Mouse (Mus musculus) lung, adult 2 months (tissue): ENCODE measurements around the gene Trim56. TPM values are rescaled to one million over a fixed set of nuclear protein-coding genes. Genes with fewer than 3 reads are reported as not detected.

Experiments used
- DNase-seq: peaks from one replicate; pipeline ENCODE4 v3.0.0; 2022
- H3K4me1 ChIP-seq: fragments of 200-500 bp; 2 replicates; pipeline ENCODE4 v1.6.1; 2011; ENCODE audit warnings: low read length; ENCODE audit not compliant: control insufficient read depth, insufficient read depth
- H3K4me3 ChIP-seq: fragments of 200-500 bp; replicated peaks from 2 replicates; pipeline ENCODE3; 2011; ENCODE audit warnings: low read depth, mild to moderate bottlenecking, control low read depth, low read length; ENCODE audit errors: extremely low read depth
- CTCF ChIP-seq: fragments of 200-500 bp; IDR thresholded peaks from 2 replicates; pipeline ENCODE4 v1.5.1; 2011; ENCODE audit warnings: mild to moderate bottlenecking, low read length, control low read depth; ENCODE audit not compliant: insufficient read depth
- POLR2A ChIP-seq: fragments of 200-500 bp; IDR thresholded peaks from 2 replicates; pipeline ENCODE4 v1.6.1; 2011; ENCODE audit warnings: low read depth, mild to moderate bottlenecking, control low read depth, low read length, borderline replicate concordance; ENCODE audit errors: extremely low read depth
- WGBS: fragments of 180-500 bp; shearing (Covaris S2); methylation state at CpG from one replicate; pipeline ENCODE4 v1.1.7; 2018; 5-methylcytosine and 5-hydroxymethylcytosine counted together
- polyA plus RNA-seq: library from polyadenylated mRNA; depleted of rRNA; stranded (reverse); fragments of >200 nt; gene quantifications from 2 replicates; pipeline ENCODE4 v1.2.3, GENCODE M21; 2012

Trim56 gene
- polyA plus RNA-seq, 1 experiment, result 26.8 TPM

GRCm38 (mm10) chr5:137109941-137110593, 5.9 kb downstream of the Trim56 start:
- Histone ChIP-seq H3K4me1 (peaks cover 6% of the 10 kb centered on the region), H3K4me3 (no peak overlapping the region)
- WGBS, result 60% methylated on average over 25 of the region's 25 CpGs
- no peak for TF ChIP-seq CTCF
- TF ChIP-seq POLR2A, result 0 out of 2 replicates have a peak, but pooled peaks have one; percentile 24
- DNase-seq, result no peak

- DNase-seq, result no peak
- Histone ChIP-seq H3K4me1 (peaks cover 2% of the 10 kb centered on the region; the same call in 1 of the 2 replicates), H3K4me3 (no peak overlapping the region)
- 65% methylated on average over 6 of the region's 6 CpGs for WGBS
- TF ChIP-seq POLR2A (no peak), CTCF (no peak)
Observed at GRCm38 (mm10) chr5:137108111-137108510, 7.9 kb downstream of the Trim56 start.

GRCm38 (mm10) chr5:137107670-137108069, 8.3 kb downstream of the Trim56 start:
- H3K4me3 ChIP-seq, result no peak overlapping the region
- H3K4me1 ChIP-seq, result peaks cover 2% of the 10 kb centered on the region; the same call in 1 of the 2 replicates
- 67% methylated on average over 8 of the region's 8 CpGs for WGBS
- DNase-seq, result no peak
- no peak for TF ChIP-seq POLR2A
- no peak for TF ChIP-seq CTCF

- no peak overlapping the region for H3K4me3 ChIP-seq
- TF ChIP-seq CTCF, result peak; percentile 32; the same call in 1 of the 2 replicates
- TF ChIP-seq POLR2A, result no peak
- 8% methylated on average over 6 of the region's 6 CpGs for WGBS
- DNase-seq, result peak; percentile 78
- H3K4me1 ChIP-seq, result peaks cover 2% of the 10 kb centered on the region; the same call in 1 of the 2 replicates
Observed at GRCm38 (mm10) chr5:137107024-137107423, 9.0 kb downstream of the Trim56 start.

GRCm38 (mm10) chr5:137106434-137106833, 9.6 kb downstream of the Trim56 start:
- peaks cover 2% of the 10 kb centered on the region; the same call in 1 of the 2 replicates for H3K4me1 ChIP-seq
- H3K4me3 ChIP-seq, result no peak overlapping the region
- no peak for TF ChIP-seq POLR2A
- no peak for TF ChIP-seq CTCF
- 59% methylated on average over 4 of the region's 4 CpGs for WGBS
- no peak for DNase-seq

- H3K4me3 ChIP-seq, result no peak overlapping the region
- TF ChIP-seq CTCF (no peak), POLR2A (no peak)
- H3K4me1 ChIP-seq, result 0 out of 2 replicates have a peak, but pooled peaks cover 2% of the 10 kb centered on the region
- WGBS, result 90% methylated on average over 2 of the region's 2 CpGs
- DNase-seq, result no peak
Observed at GRCm38 (mm10) chr5:137103969-137104368, 12.0 kb downstream of the Trim56 start.

GRCm38 (mm10) chr5:137102575-137103522, 13.2 kb downstream of the Trim56 start:
- WGBS, result 55% methylated on average over 28 of the region's 28 CpGs
- Histone ChIP-seq H3K4me1 (0 out of 2 replicates have a peak, but pooled peaks cover 2% of the 10 kb centered on the region), H3K4me3 (no peak overlapping the region)
- no peak for DNase-seq
- TF ChIP-seq POLR2A (no peak), CTCF (no peak)

- no peaks in the 10 kb centered on the region for H3K4me1 ChIP-seq
- DNase-seq, result no peak
- 79% methylated on average over 10 of the region's 10 CpGs for WGBS
- no peak for TF ChIP-seq CTCF
- TF ChIP-seq POLR2A, result no peak
- no peak overlapping the region for H3K4me3 ChIP-seq
Observed at GRCm38 (mm10) chr5:137102078-137102477, 13.9 kb downstream of the Trim56 start.

- H3K4me3 ChIP-seq, result no peak overlapping the region
- 63% methylated on average over 4 of the region's 4 CpGs for WGBS
- no peak for DNase-seq
- no peaks in the 10 kb centered on the region for H3K4me1 ChIP-seq
- no peak for TF ChIP-seq POLR2A
- TF ChIP-seq CTCF, result no peak
Observed at GRCm38 (mm10) chr5:137100660-137101059, 15.3 kb downstream of the Trim56 start.

- TF ChIP-seq POLR2A (no peak), CTCF (no peak)
- no peak for DNase-seq
- no peak overlapping the region for H3K4me3 ChIP-seq
- WGBS, result 49% methylated on average over 11 of the region's 11 CpGs
- peaks cover 5% of the 10 kb centered on the region for H3K4me1 ChIP-seq
Observed at GRCm38 (mm10) chr5:137098418-137098817, 17.6 kb downstream of the Trim56 start.
